Mouse (Mus musculus) lung, embryonic 16.5 days (tissue): ENCODE results near the gene Baiap2l2. TPM values are rescaled to one million over a fixed set of nuclear protein-coding genes. Genes with fewer than 3 reads are reported as not detected.
A peak's percentile ranks its signal among the peaks of the same experiment; 100 is the strongest.

Experiments used
- ATAC-seq: fragments of 200-750 bp; cut with Nextera tagmentation; 2 replicates; pipeline ENCODE4 v1.8.0; 2017; ENCODE audit warnings: low read depth, mild to moderate bottlenecking, moderate library complexity
- H3K27ac ChIP-seq: fragments of 300-500 bp; sonication (generic); 2 replicates; pipeline ENCODE4 v1.5.1; 2014; ENCODE audit warnings: mild to moderate bottlenecking, control low read depth, low read length
- H3K27me3 ChIP-seq: fragments of 300-500 bp; sonication (generic); 2 replicates; pipeline ENCODE4 v1.6.1; 2014; ENCODE audit warnings: low read depth, low read length, mixed read lengths; ENCODE audit not compliant: control insufficient read depth, insufficient read depth
- H3K36me3 ChIP-seq: fragments of 300-500 bp; sonication (generic); 2 replicates; pipeline ENCODE4 v1.6.1; 2014; ENCODE audit warnings: low read length; ENCODE audit not compliant: control insufficient read depth, insufficient read depth
- H3K4me1 ChIP-seq: fragments of 300-500 bp; sonication (generic); replicated peaks from 2 replicates; pipeline ENCODE4 v1.6.1; 2014; ENCODE audit warnings: low read length, mixed read lengths; ENCODE audit not compliant: control insufficient read depth, insufficient read depth
- H3K4me2 ChIP-seq: fragments of 300-500 bp; sonication (generic); 2 replicates; pipeline ENCODE4 v1.6.1; 2014; ENCODE audit warnings: low read depth, low read length, control low read depth
- H3K4me3 ChIP-seq: fragments of 300-500 bp; sonication (generic); 2 replicates; pipeline ENCODE4 v1.5.1; 2014; ENCODE audit warnings: mild to moderate bottlenecking, low read length, control low read depth
- H3K9ac ChIP-seq: fragments of 300-500 bp; sonication (generic); 2 replicates; pipeline ENCODE4 v1.6.1; 2014; ENCODE audit warnings: low read length, control low read depth
- H3K9me3 ChIP-seq: fragments of 300-500 bp; sonication (generic); 2 replicates; pipeline ENCODE4 v1.6.1; 2016; ENCODE audit warnings: low read length; ENCODE audit not compliant: control insufficient read depth
- WGBS: fragments of 180-500 bp; shearing (Covaris S2); extraction: QIAGEN DNeasy Blood & Tissue Kit; methylation state at CpG from one replicate; pipeline ENCODE4 v1.1.7; 2014; 5-methylcytosine and 5-hydroxymethylcytosine counted together
- polyA plus RNA-seq: library from polyadenylated mRNA; unstranded; fragments of >200 nt; fragmentation: Nextera tagmentation; extraction: Ambion mirVana; gene quantifications from 2 replicates; pipeline ENCODE4 v1.2.1, GENCODE M21; 2015

Gene Baiap2l2
- 4.1 and 6.2 TPM in 2 replicates for polyA plus RNA-seq

- WGBS: 55% methylated on average over 10 of the region's 10 CpGs
- H3K4me2 ChIP-seq: no peak within 1 kb of the TSS
Measured at GRCm38 (mm10) chr15:79285399-79285798, at the start of gene Baiap2l2. TSS of gene Baiap2l2 (minus strand) at chr15:79285537.

DNA sequence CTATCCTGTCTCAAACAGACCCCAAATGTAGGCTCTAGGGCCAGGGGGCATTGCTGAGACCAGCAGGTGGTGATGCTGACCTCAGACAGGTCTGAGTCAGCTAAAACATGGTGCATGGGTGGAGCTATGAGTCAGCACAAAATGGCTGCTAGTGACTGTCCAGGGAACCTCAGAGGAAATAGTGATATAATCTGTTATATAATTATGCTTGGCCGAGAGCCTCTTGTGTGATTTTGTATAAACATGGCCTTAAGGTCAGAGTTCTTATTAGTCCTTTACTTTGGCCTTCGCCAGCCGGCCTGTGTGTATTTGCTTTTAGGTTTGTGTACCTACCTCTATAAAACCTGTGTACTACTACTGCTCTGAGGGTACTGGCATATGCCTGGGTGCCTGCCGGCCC is 48.1 kb upstream of the Baiap2l2 start:
- Histone ChIP-seq H3K27ac (no peak overlapping the region), H3K9me3 (no peaks in the 10 kb centered on the region), H3K27me3 (no peaks in the 10 kb centered on the region), H3K4me1 (peaks cover 6% of the 10 kb centered on the region), H3K9ac (no peak overlapping the region), H3K36me3 (no peaks in the 10 kb centered on the region), H3K4me2 (no peak overlapping the region), H3K4me3 (no peak overlapping the region)
- 27% methylated on average over 4 of the region's 4 CpGs for whole genome bisulfite sequencing
- ATAC-seq: no peak

More at GRCm38 (mm10) chr15:79285399-79285798, at the start of gene Baiap2l2:
- H3K27me3 ChIP-seq: no peaks in the 10 kb centered on the region
- 0 out of 2 replicates have a peak, but pooled peaks have one; percentile 11 for ATAC-seq
- no peak within 1 kb of the TSS for H3K27ac ChIP-seq
- no peaks in the 10 kb centered on the region for H3K36me3 ChIP-seq
- peaks cover 8% of the 10 kb centered on the region; the same call in 1 of the 2 replicates for H3K4me1 ChIP-seq
- H3K9ac ChIP-seq: 0 out of 2 replicates have a peak within 1 kb of the TSS, but pooled peaks have one; percentile 37
- H3K9me3 ChIP-seq: no peaks in the 10 kb centered on the region
- H3K4me3 ChIP-seq: no peak within 1 kb of the TSS

DNA sequence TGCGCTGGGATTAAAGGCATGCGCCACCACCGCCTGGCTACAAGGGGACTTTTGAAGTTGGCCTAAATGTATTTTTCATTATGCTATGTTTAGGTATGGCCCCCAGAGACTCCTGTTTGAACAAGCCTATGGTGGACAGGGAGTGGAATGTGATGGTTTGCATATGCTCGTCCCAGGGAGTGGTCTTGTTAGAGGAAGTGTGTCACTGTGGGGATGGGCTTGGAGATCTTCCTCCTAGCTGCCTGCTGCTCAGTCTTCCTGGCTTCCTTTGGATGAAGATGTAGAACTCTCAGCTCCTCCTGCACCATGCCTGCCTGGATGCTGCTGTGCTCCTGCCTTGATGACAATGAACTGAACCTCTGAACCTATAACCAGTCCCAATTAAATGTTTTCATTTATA is 45.2 kb upstream of the Baiap2l2 start:
- 0 out of 2 replicates have a peak, but pooled peaks have one; percentile 15 for ATAC-seq
- WGBS: 29% methylated on average over 4 of the region's 4 CpGs
- H3K9me3 ChIP-seq: no peaks in the 10 kb centered on the region
- H3K27me3 ChIP-seq: no peaks in the 10 kb centered on the region
- H3K36me3 ChIP-seq: no peaks in the 10 kb centered on the region
- H3K4me2 ChIP-seq: no peak overlapping the region
- peaks cover 24% of the 10 kb centered on the region for H3K4me1 ChIP-seq
- no peak overlapping the region for H3K4me3 ChIP-seq
- H3K27ac ChIP-seq: peak overlapping the region; percentile 70
- no peak overlapping the region for H3K9ac ChIP-seq

DNA sequence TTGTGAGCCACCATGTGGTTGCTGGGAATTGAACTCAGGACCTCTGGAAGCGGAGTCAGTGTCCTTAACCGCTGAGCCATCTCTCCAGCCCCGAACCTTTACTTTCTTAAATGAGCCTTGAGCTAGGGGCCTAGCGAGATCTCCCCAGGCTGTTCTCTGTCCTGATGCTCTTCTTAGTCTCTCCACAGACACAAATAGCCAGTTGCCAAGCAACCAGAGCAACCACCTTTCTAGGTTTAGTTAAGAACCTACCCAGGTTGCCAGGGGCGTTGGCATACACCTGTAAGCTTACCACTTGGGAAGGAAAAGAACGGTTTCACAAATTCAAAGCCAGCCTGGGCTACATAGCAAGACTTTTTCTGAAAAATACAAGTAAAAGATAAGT is 44.6 kb upstream of the Baiap2l2 start:
- Histone ChIP-seq H3K36me3 (no peaks in the 10 kb centered on the region), H3K9me3 (no peaks in the 10 kb centered on the region), H3K27me3 (no peaks in the 10 kb centered on the region), H3K4me3 (no peak overlapping the region), H3K27ac (peak overlapping the region; percentile 70), H3K9ac (no peak overlapping the region), H3K4me2 (no peak overlapping the region), H3K4me1 (peaks cover 30% of the 10 kb centered on the region)
- 77% methylated on average over 6 of the region's 6 CpGs for WGBS
- ATAC-seq: no peak

GRCm38 (mm10) chr15:79329346-79329978 is 44.1 kb upstream of the Baiap2l2 start:
- Histone ChIP-seq H3K36me3 (no peaks in the 10 kb centered on the region), H3K4me2 (no peak overlapping the region), H3K9me3 (no peaks in the 10 kb centered on the region), H3K4me3 (no peak overlapping the region), H3K4me1 (peaks cover 35% of the 10 kb centered on the region), H3K27me3 (no peaks in the 10 kb centered on the region), H3K9ac (no peak overlapping the region), H3K27ac (no peak overlapping the region)
- WGBS: 94% methylated on average over 6 of the region's 6 CpGs
- ATAC-seq: no peak

DNA sequence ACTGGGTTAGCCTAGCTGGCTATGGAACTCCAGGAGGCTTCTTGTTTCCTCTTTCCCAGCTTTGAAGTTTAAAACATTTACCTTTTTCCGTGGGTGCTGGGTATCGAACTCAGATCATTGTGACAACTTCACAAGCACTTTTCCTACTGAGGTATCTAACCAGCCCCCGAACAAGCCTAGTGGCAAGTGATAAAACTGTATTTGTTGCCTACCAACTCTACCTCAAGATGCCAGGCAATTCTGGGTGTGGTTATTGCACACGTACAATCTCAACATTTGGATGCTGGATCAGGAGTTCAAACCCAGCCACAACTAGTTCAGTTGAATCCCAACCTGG is 43.6 kb upstream of the Baiap2l2 start:
- Histone ChIP-seq H3K9me3 (no peaks in the 10 kb centered on the region), H3K4me1 (peaks cover 40% of the 10 kb centered on the region), H3K36me3 (no peaks in the 10 kb centered on the region), H3K27ac (peak overlapping the region; percentile 93; the same call in 1 of the 2 replicates), H3K9ac (no peak overlapping the region), H3K4me2 (peak overlapping the region; percentile 62), H3K4me3 (no peak overlapping the region), H3K27me3 (no peaks in the 10 kb centered on the region)
- ATAC-seq: no peak
- 81% methylated on average over 4 of the region's 4 CpGs for WGBS

DNA sequence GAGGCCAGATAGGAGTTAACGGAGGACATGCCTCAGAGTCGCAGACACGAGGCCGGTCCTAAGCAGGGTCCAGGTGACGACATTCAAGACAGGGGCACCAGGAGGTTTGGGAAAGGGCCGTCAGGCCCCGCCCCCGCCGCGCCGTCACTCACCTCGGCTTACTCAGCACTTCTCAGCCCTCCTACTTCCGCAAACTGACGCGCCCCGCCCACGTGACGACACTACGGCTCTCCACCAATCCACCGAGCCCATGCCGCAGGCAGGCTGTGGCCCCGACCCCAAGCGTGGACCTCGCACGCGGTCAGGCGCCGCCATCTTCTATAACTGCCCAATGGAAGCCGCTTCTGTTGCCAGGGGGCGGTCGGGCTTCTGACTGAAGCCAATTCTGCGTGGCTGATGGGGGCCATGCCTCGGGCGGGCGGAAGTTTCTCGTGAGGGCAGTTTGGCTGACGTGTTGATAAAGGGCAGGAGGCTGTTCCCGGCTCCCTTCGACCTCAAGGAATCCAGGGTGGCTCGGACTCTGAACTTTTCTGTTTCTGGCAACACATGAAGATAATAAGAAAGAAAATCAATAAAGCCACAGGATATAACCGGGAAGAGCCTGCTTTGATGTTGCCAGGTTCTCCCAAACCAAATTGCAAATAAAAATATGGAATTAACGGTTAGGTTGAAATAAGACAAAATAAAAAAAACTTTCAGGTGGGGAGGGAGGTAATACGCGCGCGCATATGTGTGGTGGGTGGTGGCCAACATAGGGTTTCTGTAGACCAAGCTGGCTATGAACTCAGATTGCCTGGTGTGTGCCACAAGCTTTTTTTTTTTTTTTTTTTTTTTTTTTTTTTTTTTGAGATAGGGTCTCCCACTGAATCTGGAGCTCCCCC is 43.0 kb upstream of the Baiap2l2 start, which contains the start of gene Pla2g6:
Gene Pla2g6 (minus strand): TSS at position 333 of the 881 bp plus-strand sequence.
- WGBS: 2% methylated on average over 46 of the region's 46 CpGs

GRCm38 (mm10) chr15:79326971-79327961 is 41.9 kb upstream of the Baiap2l2 start:
- peaks cover 52% of the 10 kb centered on the region for H3K4me1 ChIP-seq
- ATAC-seq: no peak; the same call in 1 of the 2 replicates

More for the DNA sequence above, 43.0 kb upstream of the Baiap2l2 start, which contains the start of gene Pla2g6:
- Histone ChIP-seq H3K27ac (peak within 1 kb of the TSS; percentile 93), H3K4me1 (peaks cover 45% of the 10 kb centered on the region), H3K4me2 (peak within 1 kb of the TSS; percentile 62), H3K36me3 (no peaks in the 10 kb centered on the region), H3K9ac (peak within 1 kb of the TSS; percentile 78), H3K4me3 (peak within 1 kb of the TSS; percentile 66), H3K9me3 (no peaks in the 10 kb centered on the region), H3K27me3 (no peaks in the 10 kb centered on the region)
- ATAC-seq: peak; percentile 95

More at GRCm38 (mm10) chr15:79326971-79327961, 41.9 kb upstream of the Baiap2l2 start:
- Histone ChIP-seq H3K27ac (peak overlapping the region; percentile 93), H3K9ac (peak overlapping the region; percentile 78), H3K27me3 (no peaks in the 10 kb centered on the region), H3K4me2 (peak overlapping the region; percentile 62), H3K9me3 (no peaks in the 10 kb centered on the region), H3K4me3 (peak overlapping the region; percentile 66), H3K36me3 (no peaks in the 10 kb centered on the region)
- WGBS: 8% methylated on average over 20 of the region's 20 CpGs
